Mouse (Mus musculus) urinary bladder, adult 2 months (tissue): ENCODE measurements around the gene Olfr455. TPM values are rescaled to one million over a fixed set of nuclear protein-coding genes. Genes with fewer than 3 reads are reported as not detected.

ENCODE experiments used
- DNase-seq: peaks from one replicate; pipeline ENCODE4 v3.0.0; 2022; ENCODE audit warnings: low spot score
- polyA plus RNA-seq: library from polyadenylated mRNA; depleted of rRNA; stranded (reverse); fragments of >200 nt; gene quantifications from 2 replicates; pipeline ENCODE4 v1.2.3, GENCODE M21; 2012; rRNA removed

Olfr455 gene
- polyA plus RNA-seq, 1 experiment = 0.01 TPM

- no peak for DNase-seq
These were observed 60.3 kb downstream of the Olfr455 start, which contains the start of gene Olfr456 for GRCm38 (mm10) chr6:42487114-42487513. Gene Olfr456 (minus strand): TSS chr6:42487214.

Other genes starting within 250 kb of the Olfr455 start
- 0.63 and 0.92 TPM in 2 replicates for gene Fam131b, start 222.9 kb downstream of the Olfr455 start, polyA plus RNA-seq
- gene Zyx, start 198.0 kb downstream of the Olfr455 start, polyA plus RNA-seq = 124 and 140 TPM in 2 replicates
- 27.6 and 33.6 TPM in 2 replicates for gene Epha1, start 174.3 kb downstream of the Olfr455 start, polyA plus RNA-seq
- 0.47 and 0.49 TPM in 2 replicates for gene Tas2r143, start 147.3 kb downstream of the Olfr455 start, polyA plus RNA-seq
- 0.30 and 0.37 TPM in 2 replicates for gene Tas2r135, start 142.2 kb downstream of the Olfr455 start, polyA plus RNA-seq
- not detected in 2 replicates for gene Tas2r126, start 113.1 kb downstream of the Olfr455 start, polyA plus RNA-seq
- gene Olfr458, start 82.4 kb downstream of the Olfr455 start, polyA plus RNA-seq = not detected in 2 replicates
- gene Olfr457, start 71.3 kb downstream of the Olfr455 start, polyA plus RNA-seq = not detected in 2 replicates
- gene Olfr456, start 60.4 kb downstream of the Olfr455 start, polyA plus RNA-seq = not detected in 2 replicates
- not detected in 2 replicates for gene Tcaf3, start 50.1 kb upstream of the Olfr455 start, polyA plus RNA-seq
- gene Tcaf2, start 97.7 kb upstream of the Olfr455 start, polyA plus RNA-seq = 4.8 and 7.3 TPM in 2 replicates
- gene Tcaf1, start 162.5 kb upstream of the Olfr455 start, polyA plus RNA-seq = 26.5 and 30.1 TPM in 2 replicates
- gene Olfr453, start 191.8 kb upstream of the Olfr455 start, polyA plus RNA-seq = not detected in 2 replicates
- not detected in 2 replicates for gene Olfr38, start 208.8 kb upstream of the Olfr455 start, polyA plus RNA-seq
- gene Olfr452, start 237.5 kb upstream of the Olfr455 start, polyA plus RNA-seq = not detected in 2 replicates